8 mouse cellular contexts compared by ENCODE assay signal in genomic region chr6:86196034-86196433, GRCm38 (mm10). TPM values are rescaled to one million over a fixed set of nuclear protein-coding genes. Genes with fewer than 3 reads are reported as not detected.
DNase-seq lines count a peak whose midpoint lies in the region; ATAC-seq and TF ChIP-seq lines count a peak whose summit lies in the region.

No protein-coding gene starts in this region.

- H3K9ac ChIP-seq in liver, adult 2 months (ENCODE audit: low read depth, low read length), result peak overlapping the region; percentile 50
- no peak overlapping the region for H3K9ac ChIP-seq in intestine, embryonic 14.5 days (ENCODE audit: low read length)
- H3K9ac ChIP-seq in neural tube, embryonic 13.5 days, result peak overlapping the region; percentile 80

- 10% methylated on average over 14 of the region's 14 CpGs for WGBS in liver, adult 2 months
- 7% methylated on average over 14 of the region's 14 CpGs for WGBS in intestine, embryonic 14.5 days
- 4% methylated on average over 14 of the region's 14 CpGs for WGBS in neural tube, embryonic 13.5 days

- no peak for ATAC-seq in intestine, embryonic 14.5 days (replicated peaks; ENCODE audit: low FRiP score, low TSS enrichment, low read depth)
- ATAC-seq in neural tube, embryonic 13.5 days (ENCODE audit: low read depth), result no peak

- no peaks in the 10 kb centered on the region for H3K9me3 ChIP-seq in intestine, embryonic 14.5 days (ENCODE audit: control insufficient read depth, low read length)
- no peaks in the 10 kb centered on the region for H3K9me3 ChIP-seq in neural tube, embryonic 13.5 days

- no peak for TF ChIP-seq POLR2A in liver, adult 2 months (IDR thresholded peaks at IDR 0.05; ENCODE audit: extremely low read depth, insufficient read depth, low read length)

- no peaks in the 10 kb centered on the region for H3K27me3 ChIP-seq in liver, adult 2 months (ENCODE audit: control insufficient read depth, insufficient read depth, low read length)
- peaks cover 32% of the 10 kb centered on the region for H3K27me3 ChIP-seq in intestine, embryonic 14.5 days (replicated peaks; ENCODE audit: control insufficient read depth, insufficient read depth, low read length)
- peaks cover 63% of the 10 kb centered on the region for H3K27me3 ChIP-seq in neural tube, embryonic 13.5 days

- 0 out of 2 replicates have a peak, but pooled peaks have one; percentile 0 for TF ChIP-seq CTCF in liver, adult 2 months (IDR thresholded peaks at IDR 0.05; ENCODE audit: low read depth, low read length)

- H3K27ac ChIP-seq in liver, adult 2 months (replicated peaks; ENCODE audit: insufficient read depth, low read depth, low read length), result no peak overlapping the region
- H3K27ac ChIP-seq in intestine, embryonic 14.5 days (ENCODE audit: low read depth), result no peak overlapping the region
- no peak overlapping the region for H3K27ac ChIP-seq in neural tube, embryonic 13.5 days (replicated peaks)

- peaks cover 14% of the 10 kb centered on the region for H3K4me1 ChIP-seq in liver, adult 2 months (ENCODE audit: control insufficient read depth, insufficient read depth, low read length)
- H3K4me1 ChIP-seq in intestine, embryonic 14.5 days (replicated peaks; ENCODE audit: control insufficient read depth, insufficient read depth, low read length), result no peaks in the 10 kb centered on the region; the same call in 1 of the 2 replicates
- H3K4me1 ChIP-seq in neural tube, embryonic 13.5 days (replicated peaks), result peaks cover 33% of the 10 kb centered on the region

- DNase-seq in adrenal gland, adult (ENCODE audit: inconsistent age in 2 of 2, low spot score in 1 of 2), result peak; percentile 36 to 67
- DNase-seq in adrenal gland, postnatal 25 days, result no peak
- peak; percentile 47 for DNase-seq in liver, adult 2 months (ENCODE audit: extremely low read depth, low read depth, low spot score)
- DNase-seq in liver, result no peak
- DNase-seq in intestine, embryonic 14.5 days (ENCODE audit: low spot score), result peak; percentile 66
- no peak for DNase-seq in thymus, adult 18-20 months
- no peak for DNase-seq in natural killer cell, adult 2 months (ENCODE audit: low spot score in 2 of 2)

- H3K4me3 ChIP-seq in liver, adult 2 months (ENCODE audit: insufficient read depth, low read depth, low read length), result peak overlapping the region; percentile 89
- peak overlapping the region; percentile 46 for H3K4me3 ChIP-seq in intestine, embryonic 14.5 days (ENCODE audit: low read depth, low read length)
- H3K4me3 ChIP-seq in neural tube, embryonic 13.5 days, result peak overlapping the region; percentile 67

- no peaks in the 10 kb centered on the region for H3K36me3 ChIP-seq in liver, adult 2 months (ENCODE audit: control insufficient read depth, insufficient read depth, low read length)
- H3K36me3 ChIP-seq in intestine, embryonic 14.5 days (ENCODE audit: control insufficient read depth, insufficient read depth, low read length), result no peaks in the 10 kb centered on the region
- H3K36me3 ChIP-seq in neural tube, embryonic 13.5 days, result no peaks in the 10 kb centered on the region

- peak overlapping the region; percentile 68 for H3K4me2 ChIP-seq in intestine, embryonic 14.5 days (ENCODE audit: low read length)
- peak overlapping the region; percentile 94 for H3K4me2 ChIP-seq in neural tube, embryonic 13.5 days

- H3K79me2 ChIP-seq in liver, adult 2 months (ENCODE audit: control insufficient read depth, insufficient read depth, low read length), result peaks cover 10% of the 10 kb centered on the region; the same call in 1 of the 2 replicates

RNA-seq across cellular contexts. Expression of gene Tgfa, which starts 1.0 kb away (rescaled TPM):
- 16.8 and 22.4 TPM in 2 replicates for total RNA-seq in adrenal gland, postnatal 25 days (2021)
- total RNA-seq in liver, adult 2 months (2014; rRNA removed), result 6.3 and 8.5 TPM in 2 replicates
- 13.3 and 14.3 TPM in 2 replicates for polyA plus RNA-seq in liver, adult 2 months (2012; rRNA removed)
- 6.8 and 7.3 TPM in 2 replicates for polyA plus RNA-seq in intestine, embryonic 14.5 days (2014; fragmentation: Nextera tagmentation; extraction: Ambion mirVana)
- 9.7 and 10.2 TPM in 2 replicates for polyA plus RNA-seq in neural tube, embryonic 13.5 days (2015; fragmentation: Nextera tagmentation; extraction: Ambion mirVana)

Comparison
In these comparisons a context has a peak if more than half of its experiments do, and no peak if none do; other contexts are left out.
1. DNase-seq: peak in adrenal gland, adult (2 of 2), liver, adult 2 months (single experiment) and intestine, embryonic 14.5 days (single experiment); none in adrenal gland, postnatal 25 days (single experiment), liver (single experiment), thymus, adult 18-20 months (0 of 2) and natural killer cell, adult 2 months (0 of 2).
2. Peak in every context shown above with its lines, with median percentiles within 50 percentile points of each other: H3K4me3 ChIP-seq.